Mouse (Mus musculus): ENCODE results near the gene Acss2. TPM values are rescaled to one million over a fixed set of nuclear protein-coding genes. Genes with fewer than 3 reads are reported as not detected.
"Not testable (repeated sequence)": the region's sequence is repeated elsewhere in the genome, so short reads cannot be mapped to it uniquely, and the experiment has no call there.

Acss2 gene
- total and polyA plus RNA-seq, 2 experiments from 2014 or later, result 18.6 to 25.3 TPM

- no peaks in the 10 kb centered on the region for H3K27me3 ChIP-seq (ENCODE audit: insufficient read depth, low read length)
- no peak for DNase-seq (ENCODE audit: low spot score)
- no peak for ATAC-seq (ENCODE audit: low FRiP score)
- 86% methylated on average over 6 of the region's 6 CpGs for WGBS
- no peak for TF ChIP-seq CTCF (IDR thresholded peaks at IDR 0.05)
- H3K9me3 ChIP-seq (ENCODE audit: low read length), result no peaks in the 10 kb centered on the region
- no peak overlapping the region for H3K4me2 ChIP-seq (ENCODE audit: low read depth, low read length, poor library complexity, severe bottlenecking)
- H3K4me3 ChIP-seq (ENCODE audit: low read depth, low read length), result no peak overlapping the region
- H3K9ac ChIP-seq (replicated peaks; ENCODE audit: low read length, poor library complexity, severe bottlenecking), result no peak overlapping the region
- H3K4me1 ChIP-seq (ENCODE audit: insufficient read depth, low read length), result peaks cover 4% of the 10 kb centered on the region; the same call in 1 of the 2 replicates
- no peak overlapping the region for H3K27ac ChIP-seq (ENCODE audit: low read depth, low read length)
- H3K36me3 ChIP-seq (ENCODE audit: insufficient read depth, low read length), result no peaks in the 10 kb centered on the region
Observed at GRCm38 (mm10) chr2:155595516-155595915, 77.8 kb downstream of the Acss2 start.

DNA sequence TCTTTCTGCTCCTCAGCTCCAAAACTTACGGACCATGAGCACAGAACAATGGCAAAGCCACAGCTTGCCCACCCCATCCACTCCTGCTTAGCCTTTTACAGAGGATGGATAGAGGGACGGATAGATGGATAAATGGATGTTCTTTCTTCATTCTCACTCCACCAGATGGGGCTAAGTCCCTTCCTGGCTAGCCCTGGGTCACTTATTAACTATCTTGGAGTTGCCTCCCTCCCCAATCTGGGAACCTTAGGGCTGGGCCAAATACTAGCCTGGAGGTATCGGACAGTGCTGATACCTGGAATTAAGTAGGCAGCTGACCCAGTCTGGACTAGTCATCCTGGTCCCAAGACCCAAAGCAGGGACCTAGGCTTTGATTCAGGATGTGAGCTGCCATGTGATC lies 86.0 kb downstream of the Acss2 start:
- ATAC-seq (ENCODE audit: low FRiP score) (no peak), DNase-seq (ENCODE audit: low spot score) (no peak)
- Histone ChIP-seq H3K27me3 (ENCODE audit: insufficient read depth, low read length) (no peaks in the 10 kb centered on the region), H3K27ac (ENCODE audit: low read depth, low read length) (no peak overlapping the region), H3K9me3 (ENCODE audit: low read length) (no peaks in the 10 kb centered on the region), H3K9ac (replicated peaks; ENCODE audit: low read length, poor library complexity, severe bottlenecking) (no peak overlapping the region), H3K4me2 (ENCODE audit: low read depth, low read length, poor library complexity, severe bottlenecking) (no peak overlapping the region), H3K36me3 (ENCODE audit: insufficient read depth, low read length) (no peaks in the 10 kb centered on the region), H3K4me3 (ENCODE audit: low read depth, low read length) (no peak overlapping the region), H3K4me1 (ENCODE audit: insufficient read depth, low read length) (no peaks in the 10 kb centered on the region)
- no peak for TF ChIP-seq CTCF (IDR thresholded peaks at IDR 0.05)
- 52% methylated on average over 3 of the region's 3 CpGs for WGBS

DNA sequence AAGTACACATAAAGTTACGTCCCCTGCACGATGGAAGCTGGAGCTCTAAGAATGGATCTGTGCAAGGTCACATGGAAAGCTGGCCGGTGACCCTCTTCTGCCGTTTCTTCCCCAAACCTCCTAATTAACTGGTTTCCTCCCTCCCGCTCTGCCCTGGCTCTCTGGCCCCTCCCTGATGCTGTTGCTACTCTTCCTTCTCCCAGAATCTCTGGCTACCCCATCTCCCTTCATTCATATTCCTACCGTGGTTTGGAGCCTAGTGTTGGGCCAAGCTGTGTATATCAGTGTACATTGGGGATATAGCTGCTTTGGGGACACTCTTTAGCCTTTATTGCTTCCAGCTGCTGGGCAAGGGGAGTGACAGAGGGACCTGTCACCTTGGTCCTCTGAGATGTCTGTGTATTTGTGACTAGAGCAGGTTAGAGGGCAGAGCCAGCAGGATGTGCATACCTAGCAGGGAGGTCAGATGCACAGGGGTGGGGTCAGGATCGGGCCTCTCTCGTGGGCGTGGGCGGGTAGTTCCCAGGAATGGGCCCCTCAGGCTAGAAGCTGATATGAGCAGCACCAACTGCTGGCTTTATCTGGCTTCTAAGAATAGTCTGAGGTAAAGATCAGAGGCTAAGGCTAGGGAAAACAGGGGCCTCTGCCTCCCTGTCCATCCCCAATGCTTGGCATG lies 87.0 kb downstream of the Acss2 start:
- Histone ChIP-seq H3K27ac (ENCODE audit: low read depth, low read length) (no peak overlapping the region), H3K9me3 (ENCODE audit: low read length) (no peaks in the 10 kb centered on the region), H3K4me1 (ENCODE audit: insufficient read depth, low read length) (no peaks in the 10 kb centered on the region), H3K9ac (replicated peaks; ENCODE audit: low read length, poor library complexity, severe bottlenecking) (no peak overlapping the region), H3K27me3 (ENCODE audit: insufficient read depth, low read length) (no peaks in the 10 kb centered on the region), H3K36me3 (ENCODE audit: insufficient read depth, low read length) (no peaks in the 10 kb centered on the region), H3K4me2 (ENCODE audit: low read depth, low read length, poor library complexity, severe bottlenecking) (no peak overlapping the region), H3K4me3 (ENCODE audit: low read depth, low read length) (no peak overlapping the region)
- no peak for TF ChIP-seq CTCF (IDR thresholded peaks at IDR 0.05)
- ATAC-seq (ENCODE audit: low FRiP score) (no peak), DNase-seq (ENCODE audit: low spot score) (no peak)
- 68% methylated on average over 10 of the region's 10 CpGs for WGBS

DNA sequence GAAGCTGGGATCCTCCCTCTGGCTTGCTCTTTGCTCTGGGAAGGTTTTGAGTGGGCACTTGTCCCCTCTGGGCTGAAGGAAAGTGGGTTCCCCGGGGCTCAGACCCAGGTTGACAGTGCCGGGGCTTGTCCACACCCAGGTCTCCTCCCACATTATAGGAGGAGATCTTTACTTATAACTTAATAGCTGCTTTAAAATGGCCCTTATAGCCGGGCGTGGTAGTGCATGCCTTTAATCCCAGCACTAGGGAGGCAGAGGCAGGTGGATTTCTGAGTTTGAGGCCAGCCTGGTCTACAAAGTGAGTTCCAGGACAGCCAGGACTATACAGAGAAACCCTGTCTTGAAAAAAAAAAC lies 87.5 kb downstream of the Acss2 start:
- not testable (repeated sequence) for H3K4me2 ChIP-seq (ENCODE audit: low read depth, low read length, poor library complexity, severe bottlenecking); H3K9me3 ChIP-seq (ENCODE audit: low read length); ATAC-seq (ENCODE audit: low FRiP score); H3K36me3 ChIP-seq (ENCODE audit: insufficient read depth, low read length); H3K27ac ChIP-seq (ENCODE audit: low read depth, low read length); DNase-seq (ENCODE audit: low spot score); H3K4me3 ChIP-seq (ENCODE audit: low read depth, low read length); H3K9ac ChIP-seq (replicated peaks; ENCODE audit: low read length, poor library complexity, severe bottlenecking); H3K27me3 ChIP-seq (ENCODE audit: insufficient read depth, low read length); H3K4me1 ChIP-seq (ENCODE audit: insufficient read depth, low read length)
- 77% methylated on average over 4 of the region's 4 CpGs for WGBS

DNA sequence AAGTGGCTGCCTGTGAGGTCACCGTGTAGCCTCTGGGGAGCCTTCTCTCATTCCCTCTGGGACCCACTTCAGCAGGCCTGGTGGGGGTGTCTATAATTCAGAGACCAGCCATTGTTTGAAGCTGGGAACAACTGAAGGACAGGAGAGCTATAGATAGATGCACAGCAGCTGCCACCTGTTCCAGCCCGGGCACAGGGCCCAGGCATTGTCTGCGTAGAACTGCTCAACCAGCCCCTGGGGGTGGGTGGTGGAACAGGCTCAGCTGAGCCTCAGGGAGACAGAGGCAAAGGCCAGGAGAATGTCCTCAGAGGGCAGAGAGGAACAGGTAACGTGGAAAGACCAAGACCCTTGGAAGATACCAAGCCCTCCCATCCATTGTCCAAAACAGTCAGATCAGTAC lies 88.6 kb downstream of the Acss2 start:
- Histone ChIP-seq H3K9ac (replicated peaks; ENCODE audit: low read length, poor library complexity, severe bottlenecking) (no peak overlapping the region), H3K9me3 (ENCODE audit: low read length) (no peaks in the 10 kb centered on the region), H3K4me3 (ENCODE audit: low read depth, low read length) (no peak overlapping the region), H3K27me3 (ENCODE audit: insufficient read depth, low read length) (no peaks in the 10 kb centered on the region), H3K4me2 (ENCODE audit: low read depth, low read length, poor library complexity, severe bottlenecking) (no peak overlapping the region), H3K27ac (ENCODE audit: low read depth, low read length) (no peak overlapping the region), H3K36me3 (ENCODE audit: insufficient read depth, low read length) (no peaks in the 10 kb centered on the region), H3K4me1 (ENCODE audit: insufficient read depth, low read length) (no peaks in the 10 kb centered on the region)
- no peak for TF ChIP-seq CTCF (IDR thresholded peaks at IDR 0.05)
- WGBS, result 85% methylated on average over 4 of the region's 4 CpGs
- DNase-seq (ENCODE audit: low spot score) (no peak), ATAC-seq (ENCODE audit: low FRiP score) (no peak)

DNA sequence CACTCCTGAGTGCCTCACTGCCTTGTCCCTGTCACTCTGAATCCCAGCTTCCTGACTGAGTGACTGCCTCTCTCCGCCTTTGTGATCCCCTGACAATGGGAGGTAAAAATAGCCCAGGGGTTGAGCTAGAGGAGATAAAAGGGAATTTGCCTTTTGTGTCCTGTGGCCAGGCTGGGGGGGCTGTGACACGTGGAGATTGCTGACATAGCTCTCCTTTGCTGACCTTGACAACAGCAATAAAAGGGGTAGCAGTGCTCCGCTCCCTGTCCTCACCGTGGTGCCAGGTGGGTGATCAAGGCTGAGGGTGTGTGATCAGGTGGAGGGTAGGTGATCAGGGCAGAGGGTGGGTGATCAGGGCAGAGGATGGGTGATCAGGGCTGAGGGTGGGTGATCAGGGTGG lies 93.2 kb downstream of the Acss2 start, which contains the start of gene Myh7b:
Gene Myh7b (plus strand): TSS at position 235 of the 400 bp plus-strand sequence.
- TF ChIP-seq CTCF (IDR thresholded peaks at IDR 0.05), result no peak
- no peaks in the 10 kb centered on the region for H3K36me3 ChIP-seq (ENCODE audit: insufficient read depth, low read length)
- H3K27me3 ChIP-seq (ENCODE audit: insufficient read depth, low read length), result no peaks in the 10 kb centered on the region
- ATAC-seq (ENCODE audit: low FRiP score), result no peak
- no peak within 1 kb of the TSS for H3K4me2 ChIP-seq (ENCODE audit: low read depth, low read length, poor library complexity, severe bottlenecking)
- no peak within 1 kb of the TSS for H3K27ac ChIP-seq (ENCODE audit: low read depth, low read length)
- no peak within 1 kb of the TSS for H3K9ac ChIP-seq (replicated peaks; ENCODE audit: low read length, poor library complexity, severe bottlenecking)
- DNase-seq (ENCODE audit: low spot score), result no peak
- no peaks in the 10 kb centered on the region for H3K9me3 ChIP-seq (ENCODE audit: low read length)
- peaks cover 3% of the 10 kb centered on the region; the same call in 1 of the 2 replicates for H3K4me1 ChIP-seq (ENCODE audit: insufficient read depth, low read length)
- no peak within 1 kb of the TSS for H3K4me3 ChIP-seq (ENCODE audit: low read depth, low read length)
- WGBS, result 30% methylated on average over 4 of the region's 4 CpGs

Measured in midbrain, postnatal 0 days (tissue).